Mouse (Mus musculus): ENCODE data around the gene Vmn1r214.

Gene Vmn1r214

GRCm38 (mm10) chr13:23030118-23030517 is at the start of gene Vmn1r214:
Gene Vmn1r214, plus strand, starts transcription at chr13:23030418.
- in situ Hi-C loops (cut with MboI, MseI) = no loop called here

- in situ Hi-C loops (cut with MboI, MseI) = no loop called here
Observed at GRCm38 (mm10) chr13:22990214-22990891, 39.9 kb upstream of the Vmn1r214 start.

GRCm38 (mm10) chr13:22992178-22992700 is 38.0 kb upstream of the Vmn1r214 start:
- in situ Hi-C loops (cut with MboI, MseI) = no loop called here

GRCm38 (mm10) chr13:22992721-22993120 is 37.5 kb upstream of the Vmn1r214 start:
- in situ Hi-C loops (cut with MboI, MseI) = no loop called here

GRCm38 (mm10) chr13:23007356-23007755 is 22.9 kb upstream of the Vmn1r214 start, which contains the start of gene Vmn1r213:
Gene Vmn1r213, plus strand, starts transcription at chr13:23007656.
- in situ Hi-C loops (cut with MboI, MseI) = no loop called here

- in situ Hi-C loops (cut with MboI, MseI) = no loop called here
Observed at GRCm38 (mm10) chr13:23018158-23018557, 12.1 kb upstream of the Vmn1r214 start.

- in situ Hi-C loops (cut with MboI, MseI) = no loop called here
Observed at GRCm38 (mm10) chr13:23024812-23025211, 5.4 kb upstream of the Vmn1r214 start.

GRCm38 (mm10) chr13:23057778-23058177 is 27.6 kb downstream of the Vmn1r214 start:
- in situ Hi-C loops (cut with MboI, MseI) = no loop called here

- in situ Hi-C loops (cut with MboI, MseI) = no loop called here
Observed at GRCm38 (mm10) chr13:23067725-23068124, 37.5 kb downstream of the Vmn1r214 start, which contains the start of gene Vmn1r215. Gene Vmn1r215, plus strand, starts transcription at chr13:23068025.

- in situ Hi-C loops (cut with MboI, MseI) = no loop called here
Observed at GRCm38 (mm10) chr13:23069312-23069711, 39.1 kb downstream of the Vmn1r214 start.

Data from T-helper 1 cell (primary cell).